Mouse (Mus musculus): ENCODE results near the gene Cog2. TPM values are rescaled to one million over a fixed set of nuclear protein-coding genes. Genes with fewer than 3 reads are reported as not detected.

Cog2 gene
- polyA plus RNA-seq, 1 experiment: 23.3 TPM

GRCm38 (mm10) chr8:124499938-124500239, 20.7 kb upstream of the Cog2 start:
- no peak for TF ChIP-seq GATA1 (IDR thresholded peaks at IDR 0.05; ENCODE audit: low read length)

DNA sequence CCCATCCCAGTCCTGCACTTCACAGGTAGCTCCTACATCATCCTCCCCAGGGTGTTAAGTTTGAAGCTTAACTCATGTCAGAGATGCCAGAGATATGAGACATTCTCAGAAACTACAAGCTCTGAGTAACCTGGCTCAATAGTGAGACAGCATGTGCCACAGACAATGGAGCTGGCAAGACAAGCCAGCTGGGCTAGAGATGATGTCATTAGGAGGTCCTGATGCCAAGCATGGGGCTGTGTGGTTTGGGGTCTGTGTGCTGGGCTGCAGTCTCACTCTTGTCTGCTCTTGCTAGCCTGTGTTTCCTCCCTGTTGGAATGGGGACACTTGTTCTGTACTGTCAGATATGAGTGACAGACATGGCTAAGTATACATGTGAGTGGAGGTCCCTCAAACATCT, 14.9 kb upstream of the Cog2 start:
- TF ChIP-seq GATA1 (IDR thresholded peaks at IDR 0.05; ENCODE audit: low read length): no peak

DNA sequence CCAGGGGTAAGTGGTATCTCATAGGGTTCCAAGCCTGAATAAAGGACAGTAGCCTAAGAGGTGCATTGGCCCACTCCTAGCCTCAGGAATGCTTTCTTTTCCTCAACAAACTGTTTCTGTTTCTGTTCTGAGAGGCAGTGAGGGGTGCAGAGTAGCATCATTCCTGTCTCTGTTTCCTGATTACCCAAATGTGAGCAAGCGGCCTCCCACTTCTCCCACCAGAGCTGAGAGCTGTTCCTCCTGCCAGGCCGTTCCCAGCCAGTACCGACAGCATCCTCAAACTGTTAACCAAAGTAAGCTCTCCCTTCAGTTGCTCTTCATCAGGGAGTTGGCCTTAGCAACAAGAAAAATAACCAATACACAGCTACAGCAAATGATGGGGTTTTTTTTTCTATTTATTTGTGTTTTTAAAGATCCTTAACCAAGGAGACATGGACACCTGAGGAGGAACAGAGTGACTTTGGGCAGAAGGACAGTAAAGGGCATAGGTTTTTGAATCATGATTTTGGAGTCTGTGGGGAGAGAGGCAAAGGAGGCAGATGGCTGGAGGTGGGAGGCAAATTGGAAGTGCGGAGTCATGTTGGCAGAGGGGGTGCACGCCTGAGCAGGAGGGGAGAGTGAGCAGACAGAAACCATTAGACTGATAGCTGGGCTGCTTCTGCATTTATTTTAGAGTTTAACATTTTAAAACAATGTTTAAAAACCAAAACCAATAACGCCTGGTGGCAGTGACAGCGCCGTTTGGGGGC, 12.8 kb upstream of the Cog2 start:
- no peak for TF ChIP-seq GATA1 (IDR thresholded peaks at IDR 0.05; ENCODE audit: low read length)

- TF ChIP-seq GATA1 (IDR thresholded peaks at IDR 0.05; ENCODE audit: low read length): no peak
Measured at GRCm38 (mm10) chr8:124508321-124508695, 12.3 kb upstream of the Cog2 start.

DNA sequence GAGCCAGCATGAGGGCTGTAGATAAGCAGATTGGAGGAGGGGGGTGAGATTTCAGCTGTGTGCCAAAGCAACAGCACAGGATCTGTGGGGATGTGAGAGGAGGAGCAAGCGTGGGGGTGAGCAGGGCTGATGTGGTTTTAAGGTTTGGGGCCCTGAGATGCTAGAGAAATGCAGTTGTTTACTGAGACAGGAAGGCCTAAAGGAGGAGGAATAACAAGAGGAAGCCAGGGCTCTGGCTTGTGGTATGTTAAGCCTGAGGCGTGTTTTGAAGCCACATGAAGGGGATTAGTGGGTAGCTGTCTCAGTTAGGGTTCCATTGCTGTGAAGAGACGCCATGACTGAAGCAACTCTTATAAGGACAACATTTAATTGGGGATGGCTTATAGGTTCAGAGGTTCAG, 11.4 kb upstream of the Cog2 start:
- no peak for TF ChIP-seq GATA1 (IDR thresholded peaks at IDR 0.05; ENCODE audit: low read length)

DNA sequence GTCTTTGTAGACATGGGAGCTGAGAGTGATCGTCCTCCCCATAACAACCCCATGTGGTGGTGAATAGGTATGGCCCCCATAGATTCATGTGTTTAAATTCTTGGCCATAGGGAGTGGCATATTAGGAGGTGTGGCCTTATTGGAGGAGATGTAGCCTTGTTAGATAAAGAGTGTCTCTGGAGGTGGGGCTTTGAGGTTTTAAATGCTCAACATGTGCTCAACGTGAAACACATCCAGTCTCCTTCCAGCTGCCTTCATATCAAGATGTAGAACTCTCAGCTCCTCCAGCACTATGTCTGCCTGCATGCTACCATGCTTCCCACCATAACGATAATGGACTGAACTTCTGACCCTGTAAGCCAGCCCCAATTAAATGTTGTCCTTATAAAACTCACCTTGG, 4.5 kb upstream of the Cog2 start:
- no peak for TF ChIP-seq GATA1 (IDR thresholded peaks at IDR 0.05; ENCODE audit: low read length)

- TF ChIP-seq GATA1 (IDR thresholded peaks at IDR 0.05; ENCODE audit: low read length): no peak
Measured at GRCm38 (mm10) chr8:124516525-124516924, 4.0 kb upstream of the Cog2 start.

DNA sequence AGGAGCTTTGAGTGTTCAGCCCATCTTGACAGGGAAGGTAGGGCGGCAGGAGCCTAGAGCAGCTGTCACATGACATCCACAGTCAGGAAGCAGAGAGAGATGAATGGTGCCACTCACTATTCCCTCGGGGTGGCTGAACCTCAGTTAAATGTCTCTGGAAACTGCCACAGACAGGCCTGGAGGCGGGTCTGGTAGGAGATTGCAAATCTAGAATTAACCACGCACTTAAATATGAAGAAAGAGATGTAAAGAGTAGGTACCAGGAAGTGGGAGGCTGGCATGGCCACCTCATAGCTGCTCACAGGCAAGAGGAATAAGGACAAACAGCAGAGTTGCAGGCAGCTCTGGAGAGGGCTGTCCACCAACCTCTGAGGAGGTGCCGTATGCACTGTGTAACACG, 3.4 kb upstream of the Cog2 start:
- TF ChIP-seq GATA1 (IDR thresholded peaks at IDR 0.05; ENCODE audit: low read length): no peak

DNA sequence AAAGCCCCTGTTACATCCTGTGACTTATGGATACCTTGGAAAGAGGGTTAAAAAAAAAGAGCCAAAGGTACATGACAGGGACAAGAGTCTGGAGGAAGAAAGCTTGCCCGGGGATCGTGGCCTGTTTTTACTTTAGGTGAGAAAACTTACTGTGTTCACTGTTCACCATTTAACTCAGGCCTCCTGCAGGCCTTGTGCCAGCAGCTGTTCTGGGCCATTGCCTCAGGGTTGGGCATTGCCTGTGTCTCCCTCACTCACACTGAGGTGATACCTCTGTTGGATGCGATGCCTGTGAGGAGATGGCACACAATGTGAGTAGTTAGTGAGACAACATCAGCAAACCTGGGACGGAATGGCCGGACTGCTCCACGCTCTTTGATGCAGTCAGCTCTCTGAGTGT, 1.4 kb downstream of the Cog2 start:
- TF ChIP-seq GATA1 (IDR thresholded peaks at IDR 0.05; ENCODE audit: low read length): no peak

DNA sequence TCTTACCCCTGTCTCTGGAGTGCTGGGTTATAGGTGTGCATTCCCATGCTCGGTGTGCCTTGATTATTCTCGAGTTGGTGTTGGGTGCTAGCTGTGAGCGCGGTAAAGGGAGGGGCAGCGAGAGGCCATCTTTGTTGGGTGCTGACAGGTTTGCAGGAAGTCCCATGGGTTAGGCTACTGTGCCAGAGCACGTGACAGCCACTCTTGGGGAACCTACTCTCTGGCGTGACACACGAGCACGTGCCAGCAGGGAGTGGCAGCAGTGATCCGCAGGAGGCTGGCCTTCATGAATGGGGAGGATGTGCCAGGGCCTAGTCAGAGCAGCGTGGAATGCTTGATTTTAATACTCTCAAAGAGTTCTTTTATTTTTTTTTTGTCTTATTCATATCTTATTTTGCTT, 5.7 kb downstream of the Cog2 start:
- no peak for TF ChIP-seq GATA1 (IDR thresholded peaks at IDR 0.05; ENCODE audit: low read length)

- TF ChIP-seq GATA1 (IDR thresholded peaks at IDR 0.05; ENCODE audit: low read length): no peak
Measured at GRCm38 (mm10) chr8:124530076-124530475, 9.5 kb downstream of the Cog2 start.

DNA sequence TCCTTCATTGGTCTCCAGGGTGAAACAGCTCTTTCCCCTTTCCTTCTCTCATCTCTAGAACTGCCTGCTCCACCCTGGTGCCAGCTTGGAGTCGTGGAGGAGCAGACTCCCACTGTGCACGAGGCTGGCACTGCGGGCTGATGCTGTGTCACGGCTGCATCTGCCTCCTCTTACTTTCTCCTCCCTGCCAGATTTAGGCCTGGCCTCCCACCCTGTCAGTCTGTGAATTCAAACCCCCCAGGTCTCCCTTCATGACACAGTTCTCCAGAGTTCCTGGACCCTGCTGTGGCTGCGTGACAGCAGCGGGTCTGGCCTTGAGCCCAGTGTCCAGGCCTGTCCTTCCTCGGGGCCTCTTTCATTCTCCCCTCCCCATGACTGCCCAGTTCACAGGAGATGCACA, 10.0 kb downstream of the Cog2 start:
- TF ChIP-seq GATA1 (IDR thresholded peaks at IDR 0.05; ENCODE audit: low read length): no peak

DNA sequence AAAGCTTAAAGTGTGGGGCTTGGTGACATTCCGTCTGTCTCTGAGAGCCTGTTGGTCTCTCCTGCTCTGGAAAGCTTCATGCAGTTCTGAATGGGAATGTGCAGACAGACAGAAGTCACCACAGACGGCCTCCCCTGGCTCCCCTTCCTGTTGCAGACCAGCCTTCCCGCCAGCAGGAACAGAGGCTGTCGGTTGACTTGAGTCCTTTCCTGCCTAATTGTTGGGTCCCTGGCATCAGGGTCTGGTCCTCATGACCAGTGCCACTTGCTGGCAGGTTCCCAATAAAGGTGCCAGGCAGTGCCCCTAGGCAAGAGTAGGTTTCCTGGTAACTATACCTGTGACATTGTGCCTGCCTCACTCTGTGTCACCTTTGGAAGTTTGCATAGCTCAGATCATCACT, 10.4 kb downstream of the Cog2 start:
- TF ChIP-seq GATA1 (IDR thresholded peaks at IDR 0.05; ENCODE audit: low read length): no peak

GRCm38 (mm10) chr8:124532626-124533025, 12.1 kb downstream of the Cog2 start:
- no peak for TF ChIP-seq GATA1 (IDR thresholded peaks at IDR 0.05; ENCODE audit: low read length)

DNA sequence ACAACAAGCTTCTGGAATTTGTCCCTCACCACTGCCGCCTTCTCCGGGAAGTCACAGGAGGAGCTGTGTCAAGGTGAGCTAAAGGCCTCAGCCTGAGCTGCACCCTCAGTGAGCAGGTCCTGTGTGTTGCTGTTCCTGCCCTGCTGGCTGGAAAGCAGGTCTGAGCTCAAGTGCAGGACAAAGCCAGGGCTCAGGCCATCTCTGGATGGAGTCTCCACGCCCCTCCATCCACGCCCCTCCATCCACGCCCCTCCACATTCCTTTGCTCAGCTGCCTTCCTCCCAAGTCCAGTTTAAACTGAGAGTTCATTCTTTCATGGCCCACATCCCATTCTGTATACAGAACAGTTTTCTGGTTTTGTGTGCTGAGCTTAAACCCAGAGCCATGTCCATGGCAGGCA, 14.9 kb downstream of the Cog2 start:
- TF ChIP-seq GATA1 (IDR thresholded peaks at IDR 0.05; ENCODE audit: low read length): no peak

DNA sequence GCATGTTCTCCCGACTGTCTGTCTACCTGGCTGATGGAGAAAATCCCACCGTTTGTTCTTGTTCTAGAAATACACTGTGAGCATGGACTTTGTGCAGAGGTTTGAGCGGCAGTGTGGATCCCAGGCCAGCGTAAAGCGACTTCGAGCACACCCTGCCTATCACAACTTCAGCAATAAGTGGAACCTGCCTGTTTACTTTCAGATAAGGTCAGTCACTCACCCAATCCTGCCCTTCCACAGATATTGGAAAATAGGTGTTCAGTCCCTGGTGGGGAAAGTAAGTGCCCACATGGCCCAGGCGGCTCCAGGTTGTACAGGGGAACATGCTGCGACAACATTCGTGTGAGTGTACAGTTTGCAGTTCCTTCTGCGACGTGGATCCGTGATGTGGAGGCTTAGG, 20.3 kb downstream of the Cog2 start:
- TF ChIP-seq GATA1 (IDR thresholded peaks at IDR 0.05; ENCODE audit: low read length): no peak

GRCm38 (mm10) chr8:124542001-124542400, 21.4 kb downstream of the Cog2 start:
- TF ChIP-seq GATA1 (IDR thresholded peaks at IDR 0.05; ENCODE audit: low read length): no peak

- no peak for TF ChIP-seq GATA1 (IDR thresholded peaks at IDR 0.05; ENCODE audit: low read length)
Measured at GRCm38 (mm10) chr8:124543272-124543671, 22.7 kb downstream of the Cog2 start.

Measured in G1E-ER4 (cell line).